Mouse (Mus musculus): Measurements from ENCODE around the gene Vmp1. TPM values are rescaled to one million over a fixed set of nuclear protein-coding genes. Genes with fewer than 3 reads are reported as not detected.

The Vmp1 gene
- polyA plus RNA-seq, 1 experiment from 2014 or later, result 162 TPM

GRCm38 (mm10) chr11:86681423-86681822 is 2.2 kb downstream of the Vmp1 start:
- H3K4me1 ChIP-seq (replicated peaks; ENCODE audit: control insufficient read depth, insufficient read depth), result no peaks in the 10 kb centered on the region
- ATAC-seq (ENCODE audit: low FRiP score, low TSS enrichment), result no peak
- H3K27ac ChIP-seq (replicated peaks), result no peak overlapping the region
- no peaks in the 10 kb centered on the region for H3K9me3 ChIP-seq (ENCODE audit: control insufficient read depth, low read length)
- 72% methylated on average over 3 of the region's 3 CpGs for WGBS
- TF ChIP-seq EP300 (optimal IDR thresholded peaks at IDR 0.05), result no peak
- no peak for TF ChIP-seq CTCF (IDR thresholded peaks at IDR 0.05; ENCODE audit: low read depth)
- no peak overlapping the region for H3K4me2 ChIP-seq (replicated peaks; ENCODE audit: low read depth)
- no peak overlapping the region for H3K9ac ChIP-seq (ENCODE audit: low read length)
- no peaks in the 10 kb centered on the region for H3K27me3 ChIP-seq (ENCODE audit: control insufficient read depth, insufficient read depth, low read length)
- H3K4me3 ChIP-seq (ENCODE audit: low read depth, low read length), result no peak overlapping the region
- DNase-seq (ENCODE audit: low spot score), result no peak
- H3K36me3 ChIP-seq (ENCODE audit: control insufficient read depth, insufficient read depth, low read length), result no peaks in the 10 kb centered on the region

- Histone ChIP-seq H3K27ac (replicated peaks) (no peak overlapping the region), H3K4me3 (ENCODE audit: low read depth, low read length) (no peak overlapping the region), H3K9me3 (ENCODE audit: control insufficient read depth, low read length) (no peaks in the 10 kb centered on the region), H3K4me2 (replicated peaks; ENCODE audit: low read depth) (no peak overlapping the region), H3K27me3 (ENCODE audit: control insufficient read depth, insufficient read depth, low read length) (no peaks in the 10 kb centered on the region), H3K9ac (ENCODE audit: low read length) (no peak overlapping the region), H3K36me3 (ENCODE audit: control insufficient read depth, insufficient read depth, low read length) (no peaks in the 10 kb centered on the region), H3K4me1 (replicated peaks; ENCODE audit: control insufficient read depth, insufficient read depth) (no peaks in the 10 kb centered on the region)
- ATAC-seq (ENCODE audit: low FRiP score, low TSS enrichment), result no peak
- TF ChIP-seq CTCF (IDR thresholded peaks at IDR 0.05; ENCODE audit: low read depth) (no peak), EP300 (optimal IDR thresholded peaks at IDR 0.05) (no peak)
- WGBS, result 90% methylated on average over 3 of the region's 3 CpGs
- no peak for DNase-seq (ENCODE audit: low spot score)
These were observed 2.9 kb downstream of the Vmp1 start for GRCm38 (mm10) chr11:86680729-86681128.

DNA sequence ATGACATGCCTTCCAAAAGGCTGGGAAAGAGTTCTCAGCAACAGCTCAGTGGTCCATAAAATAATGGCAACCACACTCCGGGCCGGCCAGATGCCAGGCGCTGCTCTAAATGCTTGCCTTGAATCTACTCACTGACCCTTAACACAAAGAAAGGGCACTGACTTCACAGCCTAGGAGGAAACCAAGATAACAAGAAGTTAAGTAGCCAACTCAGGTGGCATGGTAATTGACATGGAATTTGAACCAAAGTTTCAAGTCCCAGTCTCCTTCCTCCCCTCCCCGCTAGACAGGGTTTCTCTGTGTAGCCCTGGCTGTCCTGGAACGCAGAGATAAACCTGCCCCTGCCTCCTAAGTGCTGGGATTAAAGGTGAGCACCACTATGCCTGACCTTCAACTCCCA is 4.7 kb downstream of the Vmp1 start:
- peak; percentile 27 for DNase-seq (ENCODE audit: low spot score)
- TF ChIP-seq CTCF (IDR thresholded peaks at IDR 0.05; ENCODE audit: low read depth) (no peak), EP300 (optimal IDR thresholded peaks at IDR 0.05) (no peak)
- H3K36me3 ChIP-seq (ENCODE audit: control insufficient read depth, insufficient read depth, low read length), result no peaks in the 10 kb centered on the region
- no peak overlapping the region for H3K4me2 ChIP-seq (replicated peaks; ENCODE audit: low read depth)
- no peaks in the 10 kb centered on the region for H3K4me1 ChIP-seq (replicated peaks; ENCODE audit: control insufficient read depth, insufficient read depth)
- no peak overlapping the region for H3K4me3 ChIP-seq (ENCODE audit: low read depth, low read length)
- H3K27me3 ChIP-seq (ENCODE audit: control insufficient read depth, insufficient read depth, low read length), result no peaks in the 10 kb centered on the region
- 63% methylated on average over 5 of the region's 5 CpGs for WGBS
- H3K27ac ChIP-seq (replicated peaks), result no peak overlapping the region
- H3K9ac ChIP-seq (ENCODE audit: low read length), result no peak overlapping the region
- no peaks in the 10 kb centered on the region for H3K9me3 ChIP-seq (ENCODE audit: control insufficient read depth, low read length)
- ATAC-seq (ENCODE audit: low FRiP score, low TSS enrichment), result 0 out of 2 replicates have a peak, but pooled peaks have one; percentile 11

GRCm38 (mm10) chr11:86675520-86675919 is 8.1 kb downstream of the Vmp1 start:
- Histone ChIP-seq H3K27ac (replicated peaks) (no peak overlapping the region), H3K9ac (ENCODE audit: low read length) (no peak overlapping the region), H3K9me3 (ENCODE audit: control insufficient read depth, low read length) (no peaks in the 10 kb centered on the region), H3K36me3 (ENCODE audit: control insufficient read depth, insufficient read depth, low read length) (no peaks in the 10 kb centered on the region), H3K4me2 (replicated peaks; ENCODE audit: low read depth) (no peak overlapping the region), H3K4me3 (ENCODE audit: low read depth, low read length) (no peak overlapping the region), H3K27me3 (ENCODE audit: control insufficient read depth, insufficient read depth, low read length) (no peaks in the 10 kb centered on the region), H3K4me1 (replicated peaks; ENCODE audit: control insufficient read depth, insufficient read depth) (no peaks in the 10 kb centered on the region)
- TF ChIP-seq CTCF (IDR thresholded peaks at IDR 0.05; ENCODE audit: low read depth), result no peak
- no peak for TF ChIP-seq EP300 (optimal IDR thresholded peaks at IDR 0.05)
- WGBS, result 86% methylated on average over 4 of the region's 4 CpGs
- DNase-seq (ENCODE audit: low spot score) (no peak), ATAC-seq (ENCODE audit: low FRiP score, low TSS enrichment) (no peak)

DNA sequence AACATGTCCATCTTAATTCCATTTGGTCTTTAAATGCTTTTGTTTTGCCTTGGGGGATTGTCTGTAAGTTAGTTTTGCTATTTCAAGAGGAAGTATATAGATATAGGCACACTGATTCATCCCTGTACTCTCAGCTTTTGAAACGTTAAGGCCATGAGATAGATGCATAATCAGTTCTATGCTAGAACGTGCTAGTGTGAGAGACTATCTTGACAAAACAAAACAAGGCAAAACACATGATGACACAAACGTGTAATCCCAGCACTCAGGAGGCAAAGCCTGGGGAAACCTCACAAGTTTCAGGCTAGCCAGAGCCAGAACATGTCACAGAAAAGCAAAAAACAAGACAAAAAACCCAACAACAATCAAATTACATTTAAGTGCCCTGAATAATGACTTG is 10.9 kb downstream of the Vmp1 start:
- Histone ChIP-seq H3K4me1 (replicated peaks; ENCODE audit: control insufficient read depth, insufficient read depth) (no peaks in the 10 kb centered on the region), H3K27ac (replicated peaks) (no peak overlapping the region), H3K9me3 (ENCODE audit: control insufficient read depth, low read length) (no peaks in the 10 kb centered on the region), H3K4me3 (ENCODE audit: low read depth, low read length) (no peak overlapping the region), H3K9ac (ENCODE audit: low read length) (no peak overlapping the region), H3K27me3 (ENCODE audit: control insufficient read depth, insufficient read depth, low read length) (no peaks in the 10 kb centered on the region), H3K36me3 (ENCODE audit: control insufficient read depth, insufficient read depth, low read length) (no peaks in the 10 kb centered on the region), H3K4me2 (replicated peaks; ENCODE audit: low read depth) (no peak overlapping the region)
- WGBS, result 59% methylated on average over 3 of the region's 3 CpGs
- no peak for TF ChIP-seq EP300 (optimal IDR thresholded peaks at IDR 0.05)
- TF ChIP-seq CTCF (IDR thresholded peaks at IDR 0.05; ENCODE audit: low read depth), result no peak
- DNase-seq (ENCODE audit: low spot score) (no peak), ATAC-seq (ENCODE audit: low FRiP score, low TSS enrichment) (no peak)

DNA sequence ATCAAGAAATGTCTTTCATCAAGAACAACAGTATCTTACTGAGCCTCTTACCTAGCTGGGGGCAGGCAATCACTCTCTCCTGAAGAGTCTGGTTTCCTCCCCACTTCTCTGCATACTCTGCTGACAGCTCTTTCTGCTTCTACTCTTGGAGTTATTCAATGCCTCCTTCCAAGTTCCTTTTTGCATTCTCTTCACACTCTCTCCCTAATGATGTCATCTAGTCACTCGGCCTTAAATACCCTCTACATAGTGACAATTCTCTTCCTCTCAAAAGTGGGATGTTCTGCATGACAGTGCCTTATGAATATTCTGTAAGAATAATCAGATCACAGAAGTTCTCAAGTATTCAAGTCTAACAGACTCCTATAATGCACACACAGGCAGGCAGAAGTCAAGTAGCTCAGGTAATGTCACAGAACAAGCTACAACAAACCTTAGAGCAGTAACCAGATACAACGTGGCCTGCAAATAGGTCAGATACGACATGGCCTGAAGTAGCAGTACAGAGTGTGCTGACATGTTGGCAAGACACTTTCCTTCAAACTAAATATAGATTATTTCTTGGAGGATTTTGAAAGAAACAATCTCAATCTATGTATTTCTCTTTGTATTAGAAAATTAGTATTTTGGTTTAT is 12.5 kb downstream of the Vmp1 start:
- 74% methylated on average over 3 of the region's 3 CpGs for WGBS
- DNase-seq (ENCODE audit: low spot score) (no peak), ATAC-seq (ENCODE audit: low FRiP score, low TSS enrichment) (no peak)
- H3K9me3 ChIP-seq (ENCODE audit: control insufficient read depth, low read length), result no peaks in the 10 kb centered on the region
- H3K4me1 ChIP-seq (replicated peaks; ENCODE audit: control insufficient read depth, insufficient read depth), result no peaks in the 10 kb centered on the region
- H3K9ac ChIP-seq (ENCODE audit: low read length), result no peak overlapping the region
- H3K4me3 ChIP-seq (ENCODE audit: low read depth, low read length), result no peak overlapping the region
- no peaks in the 10 kb centered on the region for H3K36me3 ChIP-seq (ENCODE audit: control insufficient read depth, insufficient read depth, low read length)
- H3K27me3 ChIP-seq (ENCODE audit: control insufficient read depth, insufficient read depth, low read length), result no peaks in the 10 kb centered on the region
- H3K4me2 ChIP-seq (replicated peaks; ENCODE audit: low read depth), result no peak overlapping the region
- H3K27ac ChIP-seq (replicated peaks), result no peak overlapping the region
- TF ChIP-seq EP300 (optimal IDR thresholded peaks at IDR 0.05) (no peak), CTCF (IDR thresholded peaks at IDR 0.05; ENCODE audit: low read depth) (no peak)

All from stomach, postnatal 0 days (tissue).